Mouse (Mus musculus): ENCODE data around the gene Cep295nl.
A peak's percentile ranks its signal among the peaks of the same experiment; 100 is the strongest.

Gene Cep295nl

GRCm38 (mm10) chr11:118354636-118355191 is 12.4 kb upstream of the Cep295nl start:
- DNase-seq, result peak; percentile 76

GRCm38 (mm10) chr11:118349494-118349893 is 7.2 kb upstream of the Cep295nl start:
- peak; percentile 44 for DNase-seq

- peak; percentile 86 for DNase-seq
These were observed 6.6 kb upstream of the Cep295nl start for GRCm38 (mm10) chr11:118348877-118349276.

GRCm38 (mm10) chr11:118348419-118348818 is 6.1 kb upstream of the Cep295nl start:
- DNase-seq, result peak; percentile 72

- DNase-seq, result peak; percentile 53
These were observed 5.6 kb upstream of the Cep295nl start for GRCm38 (mm10) chr11:118347911-118348310.

GRCm38 (mm10) chr11:118347391-118347790 is 5.1 kb upstream of the Cep295nl start:
- no peak for DNase-seq

GRCm38 (mm10) chr11:118346395-118347096 is 4.2 kb upstream of the Cep295nl start:
- peak; percentile 52 for DNase-seq

- peak; percentile 34 for DNase-seq
These were observed 3.4 kb upstream of the Cep295nl start for GRCm38 (mm10) chr11:118345693-118346092.

- DNase-seq, result no peak
These were observed 1.3 kb upstream of the Cep295nl start for GRCm38 (mm10) chr11:118343629-118344028.

- DNase-seq, result peak; percentile 64
These were observed 4.7 kb downstream of the Cep295nl start for GRCm38 (mm10) chr11:118337491-118338168.

- no peak for DNase-seq
These were observed 8.9 kb downstream of the Cep295nl start for GRCm38 (mm10) chr11:118333431-118333830.

GRCm38 (mm10) chr11:118332376-118332775 is 9.9 kb downstream of the Cep295nl start:
- DNase-seq, result no peak

- no peak for DNase-seq
These were observed 11.5 kb downstream of the Cep295nl start for GRCm38 (mm10) chr11:118330777-118331176.

- no peak for DNase-seq
These were observed 11.9 kb downstream of the Cep295nl start for GRCm38 (mm10) chr11:118330361-118330760.

- DNase-seq, result no peak
These were observed 13.4 kb downstream of the Cep295nl start for GRCm38 (mm10) chr11:118328947-118329346.

GRCm38 (mm10) chr11:118328511-118328910 is 13.8 kb downstream of the Cep295nl start:
- no peak for DNase-seq

- no peak for DNase-seq
These were observed 15.0 kb downstream of the Cep295nl start for GRCm38 (mm10) chr11:118326991-118327971.

- no peak for DNase-seq
These were observed 15.8 kb downstream of the Cep295nl start for GRCm38 (mm10) chr11:118326491-118326890.

GRCm38 (mm10) chr11:118324541-118324940 is 17.8 kb downstream of the Cep295nl start:
- DNase-seq, result peak; percentile 14

GRCm38 (mm10) chr11:118323974-118324373 is 18.3 kb downstream of the Cep295nl start:
- DNase-seq, result no peak

GRCm38 (mm10) chr11:118322647-118323046 is 19.7 kb downstream of the Cep295nl start:
- DNase-seq, result no peak

- DNase-seq, result no peak
These were observed 20.3 kb downstream of the Cep295nl start for GRCm38 (mm10) chr11:118321971-118322370.

GRCm38 (mm10) chr11:118321500-118321899 is 20.8 kb downstream of the Cep295nl start:
- no peak for DNase-seq
